Mouse (Mus musculus) forebrain, embryonic 16.5 days (tissue): Measurements from ENCODE around the gene Zdhhc17. TPM values are rescaled to one million over a fixed set of nuclear protein-coding genes. Genes with fewer than 3 reads are reported as not detected.

Experiments used
- ATAC-seq: fragments of 200-750 bp; cut with Nextera tagmentation; 2 replicates; pipeline ENCODE4 v1.8.0; 2017; ENCODE audit warnings: mild to moderate bottlenecking, moderate library complexity
- H3K27ac ChIP-seq: fragments of 300-500 bp; sonication (generic); 2 replicates; pipeline ENCODE4 v1.5.1; 2014; ENCODE audit warnings: low read length, control low read depth
- H3K27me3 ChIP-seq: fragments of 300-500 bp; sonication (generic); replicated peaks from 2 replicates; pipeline ENCODE4 v1.6.1; 2014; ENCODE audit warnings: low read length; ENCODE audit not compliant: control insufficient read depth, insufficient read depth
- H3K36me3 ChIP-seq: fragments of 300-500 bp; sonication (generic); 2 replicates; pipeline ENCODE4 v1.6.1; 2014; ENCODE audit not compliant: control insufficient read depth, insufficient read depth
- H3K4me1 ChIP-seq: fragments of 300-500 bp; sonication (generic); replicated peaks from 2 replicates; pipeline ENCODE4 v1.6.1; 2014; ENCODE audit warnings: low read length; ENCODE audit not compliant: control insufficient read depth, insufficient read depth
- H3K4me2 ChIP-seq: fragments of 300-500 bp; sonication (generic); 2 replicates; pipeline ENCODE4 v1.6.1; 2014; ENCODE audit warnings: mild to moderate bottlenecking, low read length, control low read depth
- H3K4me3 ChIP-seq: fragments of 300-500 bp; sonication (generic); replicated peaks from 2 replicates; pipeline ENCODE4 v1.5.1; 2014; ENCODE audit warnings: mild to moderate bottlenecking, low read length, control low read depth
- H3K9ac ChIP-seq: fragments of 300-500 bp; sonication (generic); replicated peaks from 2 replicates; pipeline ENCODE4 v1.6.1; 2014; ENCODE audit warnings: low read depth, low read length, control low read depth
- H3K9me3 ChIP-seq: fragments of 300-500 bp; sonication (generic); 2 replicates; pipeline ENCODE4 v1.6.1; 2016; ENCODE audit warnings: low read length; ENCODE audit not compliant: control insufficient read depth
- WGBS: fragments of 180-500 bp; shearing (Covaris S2); extraction: QIAGEN DNeasy Blood & Tissue Kit; methylation state at CpG from one replicate; pipeline ENCODE4 v1.1.7; 2014; 5-methylcytosine and 5-hydroxymethylcytosine counted together
- polyA plus RNA-seq: library from polyadenylated mRNA; unstranded; fragments of >200 nt; fragmentation: Nextera tagmentation; extraction: Ambion mirVana; gene quantifications from 2 replicates; pipeline ENCODE4 v1.2.1, GENCODE M21; 2015

Gene Zdhhc17
- polyA plus RNA-seq, 1 experiment from 2014 or later: 63.6 TPM

- H3K27ac ChIP-seq: peak overlapping the region; percentile 43
- 73% methylated on average over 19 of the region's 19 CpGs for WGBS
- ATAC-seq: peak; percentile 65
Measured at GRCm38 (mm10) chr10:110938841-110939549, 70.9 kb downstream of the Zdhhc17 start.

GRCm38 (mm10) chr10:110938361-110938760 lies 71.6 kb downstream of the Zdhhc17 start:
- H3K4me1 ChIP-seq: peaks cover 6% of the 10 kb centered on the region
- H3K9ac ChIP-seq: no peak overlapping the region
- WGBS: 80% methylated on average over 7 of the region's 7 CpGs
- H3K27ac ChIP-seq: peak overlapping the region; percentile 20; the same call in 1 of the 2 replicates
- no peak overlapping the region for H3K4me3 ChIP-seq
- peak; percentile 34; the same call in 1 of the 2 replicates for ATAC-seq
- H3K27me3 ChIP-seq: no peaks in the 10 kb centered on the region
- peaks cover 4% of the 10 kb centered on the region for H3K36me3 ChIP-seq
- H3K9me3 ChIP-seq: no peaks in the 10 kb centered on the region
- H3K4me2 ChIP-seq: no peak overlapping the region

More at GRCm38 (mm10) chr10:110938841-110939549, 70.9 kb downstream of the Zdhhc17 start:
- Histone ChIP-seq H3K4me2 (no peak overlapping the region), H3K36me3 (peaks cover 6% of the 10 kb centered on the region), H3K4me1 (peaks cover 6% of the 10 kb centered on the region), H3K27me3 (no peaks in the 10 kb centered on the region), H3K4me3 (no peak overlapping the region), H3K9ac (no peak overlapping the region), H3K9me3 (no peaks in the 10 kb centered on the region)

GRCm38 (mm10) chr10:110935669-110936068 lies 74.3 kb downstream of the Zdhhc17 start:
- Histone ChIP-seq H3K4me1 (peaks cover 21% of the 10 kb centered on the region), H3K27me3 (no peaks in the 10 kb centered on the region), H3K9me3 (no peaks in the 10 kb centered on the region), H3K4me2 (no peak overlapping the region), H3K27ac (no peak overlapping the region), H3K36me3 (no peaks in the 10 kb centered on the region), H3K9ac (no peak overlapping the region), H3K4me3 (no peak overlapping the region)
- ATAC-seq: no peak
- 90% methylated on average over 7 of the region's 7 CpGs for WGBS

GRCm38 (mm10) chr10:110935081-110935480 lies 74.9 kb downstream of the Zdhhc17 start:
- 81% methylated on average over 11 of the region's 11 CpGs for WGBS
- H3K4me3 ChIP-seq: no peak overlapping the region
- no peaks in the 10 kb centered on the region for H3K27me3 ChIP-seq
- no peak overlapping the region for H3K27ac ChIP-seq
- peaks cover 26% of the 10 kb centered on the region for H3K4me1 ChIP-seq
- H3K4me2 ChIP-seq: no peak overlapping the region
- ATAC-seq: no peak
- H3K9ac ChIP-seq: no peak overlapping the region
- H3K36me3 ChIP-seq: no peaks in the 10 kb centered on the region
- H3K9me3 ChIP-seq: no peaks in the 10 kb centered on the region

GRCm38 (mm10) chr10:110933584-110933983 lies 76.4 kb downstream of the Zdhhc17 start:
- Histone ChIP-seq H3K4me3 (no peak overlapping the region), H3K4me1 (peaks cover 26% of the 10 kb centered on the region)
- WGBS: 76% methylated on average over 5 of the region's 5 CpGs

GRCm38 (mm10) chr10:110931913-110932560 lies 77.9 kb downstream of the Zdhhc17 start:
- Histone ChIP-seq H3K36me3 (no peaks in the 10 kb centered on the region), H3K9me3 (no peaks in the 10 kb centered on the region), H3K27ac (peak overlapping the region; percentile 9), H3K4me3 (0 out of 2 replicates have a peak overlapping the region, but pooled peaks have one; percentile 17), H3K9ac (0 out of 2 replicates have a peak overlapping the region, but pooled peaks have one; percentile 0), H3K27me3 (no peaks in the 10 kb centered on the region), H3K4me1 (peaks cover 37% of the 10 kb centered on the region), H3K4me2 (peak overlapping the region; percentile 48)
- WGBS: 44% methylated on average over 20 of the region's 20 CpGs
- ATAC-seq: peak; percentile 75

More at GRCm38 (mm10) chr10:110933584-110933983, 76.4 kb downstream of the Zdhhc17 start:
- H3K4me2 ChIP-seq: no peak overlapping the region
- H3K9ac ChIP-seq: no peak overlapping the region
- H3K27ac ChIP-seq: no peak overlapping the region
- no peaks in the 10 kb centered on the region for H3K27me3 ChIP-seq
- H3K9me3 ChIP-seq: no peaks in the 10 kb centered on the region
- no peak for ATAC-seq
- H3K36me3 ChIP-seq: no peaks in the 10 kb centered on the region

GRCm38 (mm10) chr10:110931161-110931912 lies 78.6 kb downstream of the Zdhhc17 start:
- H3K4me3 ChIP-seq: 0 out of 2 replicates have a peak overlapping the region, but pooled peaks have one; percentile 17

GRCm38 (mm10) chr10:110929756-110930155 lies 80.2 kb downstream of the Zdhhc17 start:
- no peaks in the 10 kb centered on the region for H3K27me3 ChIP-seq
- WGBS: 51% methylated on average over 4 of the region's 4 CpGs
- no peak overlapping the region for H3K4me2 ChIP-seq
- H3K36me3 ChIP-seq: no peaks in the 10 kb centered on the region
- no peak overlapping the region for H3K9ac ChIP-seq
- no peak overlapping the region for H3K27ac ChIP-seq
- no peak overlapping the region for H3K4me3 ChIP-seq
- no peaks in the 10 kb centered on the region for H3K9me3 ChIP-seq
- no peak for ATAC-seq
- peaks cover 51% of the 10 kb centered on the region for H3K4me1 ChIP-seq

More at GRCm38 (mm10) chr10:110931161-110931912, 78.6 kb downstream of the Zdhhc17 start:
- Histone ChIP-seq H3K27ac (peak overlapping the region; percentile 29), H3K36me3 (no peaks in the 10 kb centered on the region), H3K9ac (peak overlapping the region; percentile 0; the same call in 1 of the 2 replicates), H3K9me3 (no peaks in the 10 kb centered on the region), H3K27me3 (no peaks in the 10 kb centered on the region), H3K4me1 (peaks cover 44% of the 10 kb centered on the region), H3K4me2 (peak overlapping the region; percentile 48)
- WGBS: 12% methylated on average over 13 of the region's 13 CpGs
- ATAC-seq: peak; percentile 37

- H3K27ac ChIP-seq: peak overlapping the region; percentile 74
- peaks cover 57% of the 10 kb centered on the region for H3K4me1 ChIP-seq
- no peaks in the 10 kb centered on the region for H3K27me3 ChIP-seq
- no peak overlapping the region for H3K9ac ChIP-seq
- no peaks in the 10 kb centered on the region for H3K9me3 ChIP-seq
- H3K4me3 ChIP-seq: no peak overlapping the region
- peak; percentile 73 for ATAC-seq
- peak overlapping the region; percentile 8; the same call in 1 of the 2 replicates for H3K4me2 ChIP-seq
- WGBS: 63% methylated on average over 11 of the region's 11 CpGs
- no peaks in the 10 kb centered on the region for H3K36me3 ChIP-seq
Measured at GRCm38 (mm10) chr10:110927491-110927890, 82.4 kb downstream of the Zdhhc17 start.
